Comparison of ENCODE assay signal across 15 mouse cellular contexts in genomic region chr7:57419392-57419791, GRCm38 (mm10). TPM values are rescaled to one million over a fixed set of nuclear protein-coding genes. Genes with fewer than 3 reads are reported as not detected.
DNase-seq lines count a peak whose midpoint lies in the region; ATAC-seq and TF ChIP-seq lines count a peak whose summit lies in the region.
"Had no signal": no experiment of that assay in that cellular context is flagged by ENCODE, and none has a peak within 500 bp of the region (broad histone marks: within the 10 kb centered on the region; RNA-seq: fewer than 3 reads in every experiment).

Gabrb3 (plus strand) TSS chr7:57419692.

- no peak for DNase-seq in adrenal gland, postnatal 4 days (ENCODE audit: low spot score in 2 of 2)
- no peak for DNase-seq in adrenal gland, adult 2 months
- peak; percentile 36 for DNase-seq in retina, adult 2 months (ENCODE audit: low read depth, low spot score)
- no peak for DNase-seq in retina, embryonic 14.5 days (ENCODE audit: low spot score)
- no peak for DNase-seq in thymus, postnatal 14 days
- no peak for DNase-seq in gastrocnemius, postnatal 14 days
- DNase-seq: adrenal gland, postnatal 10 days; cerebellum, postnatal 36 days; heart, postnatal 4 days; kidney, postnatal 10 days; lung, postnatal 4 days had no signal

- H3K9me3 ChIP-seq in midbrain, embryonic 13.5 days: no peaks in the 10 kb centered on the region
- H3K9me3 ChIP-seq in intestine, postnatal 0 days (ENCODE audit: control insufficient read depth): no peaks in the 10 kb centered on the region

- no peak for TF ChIP-seq CTCF in intestine, postnatal 0 days (IDR thresholded peaks at IDR 0.05; ENCODE audit: low read depth)

- WGBS in midbrain, embryonic 13.5 days: 47% methylated on average over 2 of the region's 2 CpGs
- 80% methylated on average over 2 of the region's 2 CpGs for WGBS in intestine, postnatal 0 days

- no peak within 1 kb of the TSS for H3K9ac ChIP-seq in midbrain, embryonic 13.5 days (replicated peaks)
- no peak within 1 kb of the TSS for H3K9ac ChIP-seq in intestine, postnatal 0 days (ENCODE audit: low read depth, low read length)

- no peak for ATAC-seq in midbrain, embryonic 13.5 days
- ATAC-seq in intestine, postnatal 0 days: no peak

- intact Hi-C loops in gastrocnemius, postnatal 14 days (cut with DNase I; ENCODE audit: low total_unique reads): no loop called here

- H3K36me3 ChIP-seq in midbrain, embryonic 13.5 days: no peaks in the 10 kb centered on the region
- H3K36me3 ChIP-seq in intestine, postnatal 0 days (ENCODE audit: control insufficient read depth, insufficient read depth): no peaks in the 10 kb centered on the region

- H3K27me3 ChIP-seq in midbrain, embryonic 13.5 days: no peaks in the 10 kb centered on the region
- no peaks in the 10 kb centered on the region for H3K27me3 ChIP-seq in intestine, postnatal 0 days (replicated peaks; ENCODE audit: control insufficient read depth, insufficient read depth, low read length)

- no peak within 1 kb of the TSS for H3K4me2 ChIP-seq in midbrain, embryonic 13.5 days (replicated peaks)
- no peak within 1 kb of the TSS for H3K4me2 ChIP-seq in intestine, postnatal 0 days (replicated peaks; ENCODE audit: low read depth)
- H3K4me2 ChIP-seq: liver, embryonic 11.5 days had no signal

- no peak within 1 kb of the TSS for H3K4me3 ChIP-seq in midbrain, embryonic 13.5 days (replicated peaks)
- H3K4me3 ChIP-seq in intestine, postnatal 0 days (ENCODE audit: low read depth, low read length): no peak within 1 kb of the TSS

- no peak within 1 kb of the TSS for H3K27ac ChIP-seq in midbrain, embryonic 13.5 days
- no peak within 1 kb of the TSS for H3K27ac ChIP-seq in intestine, postnatal 0 days (ENCODE audit: low read depth, low read length)

- H3K4me1 ChIP-seq in midbrain, embryonic 13.5 days (replicated peaks): no peaks in the 10 kb centered on the region
- H3K4me1 ChIP-seq in intestine, postnatal 0 days (replicated peaks; ENCODE audit: control insufficient read depth, insufficient read depth, low read length): no peaks in the 10 kb centered on the region

RNA-seq across cellular contexts. Expression of gene Gabrb3, which starts in this region (rescaled TPM):
- total RNA-seq in adrenal gland, postnatal 4 days (2021): 10 to 100 TPM; 11.4 to 14.8 TPM
- total RNA-seq in adrenal gland, adult 2 months (2021): 1 to 10 TPM; 7.2 to 7.4 TPM
- 1.7 and 2.3 TPM in 2 replicates for polyA plus RNA-seq in adrenal gland, adult 2 months (2012; rRNA removed)
- 27.7 and 28.7 TPM in 2 replicates for polyA plus RNA-seq in midbrain, embryonic 13.5 days (2015; fragmentation: Nextera tagmentation; extraction: Ambion mirVana)
- polyA plus RNA-seq in intestine, postnatal 0 days (2015; fragmentation: Nextera tagmentation; extraction: Ambion mirVana): 4.3 and 5.9 TPM in 2 replicates
- total RNA-seq in gastrocnemius, postnatal 14 days (2021): under 1 TPM; 0.16 to 0.18 TPM
- total RNA-seq: MEL had no signal

Comparison
In these comparisons a context has a peak if more than half of its experiments do, and no peak if none do; other contexts are left out.
1. RNA of gene Gabrb3 (total RNA-seq): 11.4 to 14.8 TPM in adrenal gland, postnatal 4 days and 7.2 to 7.4 TPM in adrenal gland, adult 2 months; 0.16 to 0.18 TPM in gastrocnemius, postnatal 14 days; every median in the first group is over 4 times any median in the second.